Mouse (Mus musculus): ENCODE data around the gene Nol11. TPM values are rescaled to one million over a fixed set of nuclear protein-coding genes. Genes with fewer than 3 reads are reported as not detected.

Gene Nol11
- polyA plus RNA-seq, 1 experiment from 2014 or later, result 18.0 TPM

DNA sequence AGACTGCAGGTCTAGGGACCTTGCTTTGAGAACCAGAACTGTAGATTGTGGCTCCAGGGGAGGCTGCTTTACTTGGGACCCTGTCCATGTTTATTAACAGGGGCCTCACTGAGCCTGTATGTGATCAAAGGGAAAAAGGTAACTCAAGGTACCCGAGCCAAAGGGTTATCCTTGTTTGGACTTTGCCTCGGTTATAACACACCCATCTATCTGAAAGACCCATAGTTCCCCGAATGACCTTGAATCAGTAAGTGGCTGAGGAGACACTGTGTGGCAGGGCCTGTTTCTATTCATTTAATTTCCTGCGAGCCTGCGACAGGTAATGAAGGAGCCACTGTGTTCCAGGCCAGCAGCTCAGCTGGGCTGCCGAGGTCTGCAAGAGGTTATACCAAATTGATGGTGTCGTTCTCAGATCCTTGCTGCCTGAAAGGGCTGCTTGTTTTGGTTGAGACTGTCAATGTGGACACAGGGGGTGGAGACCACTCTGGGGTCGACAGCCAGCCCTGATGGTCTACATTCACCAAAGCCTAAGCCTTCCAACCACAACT is 34.6 kb upstream of the Nol11 start:
- no peak overlapping the region for H3K27ac ChIP-seq (ENCODE audit: low read length)
- H3K4me2 ChIP-seq (ENCODE audit: low read depth, low read length), result no peak overlapping the region
- no peak overlapping the region for H3K9ac ChIP-seq (ENCODE audit: low read depth, low read length)
- no peak for ATAC-seq (ENCODE audit: low read depth)
- no peak overlapping the region for H3K4me3 ChIP-seq (ENCODE audit: low read depth, low read length)
- peaks cover 5% of the 10 kb centered on the region; the same call in 1 of the 2 replicates for H3K36me3 ChIP-seq (ENCODE audit: control insufficient read depth, insufficient read depth)
- H3K27me3 ChIP-seq (ENCODE audit: control insufficient read depth, insufficient read depth, low read depth, low read length), result no peaks in the 10 kb centered on the region
- H3K4me1 ChIP-seq (ENCODE audit: control insufficient read depth, low read depth, low read length), result no peaks in the 10 kb centered on the region
- 68% methylated on average over 8 of the region's 8 CpGs for WGBS (ENCODE audit: insufficient replicate concordance)
- H3K9me3 ChIP-seq (replicated peaks; ENCODE audit: control insufficient read depth, low read length), result no peaks in the 10 kb centered on the region

DNA sequence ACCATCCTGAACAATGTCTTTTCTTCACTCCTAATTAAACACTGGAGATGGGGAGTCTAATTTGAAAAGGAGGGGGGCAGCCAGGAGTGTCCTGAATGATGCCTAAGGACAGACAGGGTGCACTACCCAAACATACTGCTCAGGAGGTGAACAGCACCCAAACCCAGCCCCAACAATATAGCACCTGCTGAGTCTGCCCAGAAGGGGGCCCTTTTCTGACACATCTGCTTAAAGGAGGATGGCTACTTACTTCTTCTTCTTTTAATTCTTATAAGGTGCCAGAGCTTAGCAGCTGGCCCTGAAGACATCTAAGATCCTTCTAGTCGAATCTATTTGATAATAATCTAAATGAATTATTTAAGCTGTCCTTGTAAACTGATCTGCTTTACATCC is 34.0 kb upstream of the Nol11 start:
- H3K27me3 ChIP-seq (ENCODE audit: control insufficient read depth, insufficient read depth, low read depth, low read length), result no peaks in the 10 kb centered on the region
- H3K9me3 ChIP-seq (replicated peaks; ENCODE audit: control insufficient read depth, low read length), result no peaks in the 10 kb centered on the region
- WGBS (ENCODE audit: insufficient replicate concordance), result 58% methylated on average over 1 of the region's 1 CpGs
- no peak overlapping the region for H3K4me2 ChIP-seq (ENCODE audit: low read depth, low read length)
- H3K9ac ChIP-seq (ENCODE audit: low read depth, low read length), result no peak overlapping the region
- peaks cover 3% of the 10 kb centered on the region; the same call in 1 of the 2 replicates for H3K36me3 ChIP-seq (ENCODE audit: control insufficient read depth, insufficient read depth)
- no peaks in the 10 kb centered on the region for H3K4me1 ChIP-seq (ENCODE audit: control insufficient read depth, low read depth, low read length)
- ATAC-seq (ENCODE audit: low read depth), result no peak
- H3K27ac ChIP-seq (ENCODE audit: low read length), result no peak overlapping the region
- no peak overlapping the region for H3K4me3 ChIP-seq (ENCODE audit: low read depth, low read length)

DNA sequence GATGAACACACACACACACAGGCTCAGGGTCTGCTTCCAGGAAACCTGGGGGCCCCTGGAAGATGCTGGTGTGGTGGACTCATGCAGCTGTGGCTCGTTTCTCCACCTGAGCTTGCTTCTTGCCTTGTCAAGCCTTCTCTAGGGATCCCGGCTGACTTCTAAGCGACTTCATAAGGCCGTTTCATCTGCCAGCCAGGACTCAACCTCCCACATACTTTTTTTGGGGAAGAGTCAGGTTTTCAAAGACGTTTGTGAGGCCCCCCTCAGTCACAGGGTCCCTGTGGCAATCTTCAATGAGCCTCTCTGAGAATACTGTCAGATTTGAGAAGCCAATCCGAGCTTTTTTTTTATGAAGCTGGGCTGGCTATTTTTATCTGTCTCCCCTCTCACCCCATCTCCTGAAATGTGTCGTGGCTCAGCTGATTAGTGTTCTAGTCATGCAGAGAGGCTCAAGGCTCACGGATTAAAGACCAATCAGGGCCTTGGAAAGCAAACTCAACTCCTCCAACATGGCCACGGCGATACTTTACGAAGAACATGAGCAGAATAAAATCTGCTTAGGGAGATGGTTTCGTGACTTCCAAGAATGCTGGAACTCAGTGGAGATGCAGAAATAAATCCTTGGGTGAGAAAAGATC is 33.5 kb upstream of the Nol11 start:
- Histone ChIP-seq H3K27ac (ENCODE audit: low read length) (no peak overlapping the region), H3K4me2 (ENCODE audit: low read depth, low read length) (no peak overlapping the region), H3K36me3 (ENCODE audit: control insufficient read depth, insufficient read depth) (no peaks in the 10 kb centered on the region), H3K4me1 (ENCODE audit: control insufficient read depth, low read depth, low read length) (no peaks in the 10 kb centered on the region), H3K27me3 (ENCODE audit: control insufficient read depth, insufficient read depth, low read depth, low read length) (no peaks in the 10 kb centered on the region), H3K9ac (ENCODE audit: low read depth, low read length) (no peak overlapping the region), H3K4me3 (ENCODE audit: low read depth, low read length) (no peak overlapping the region), H3K9me3 (replicated peaks; ENCODE audit: control insufficient read depth, low read length) (no peaks in the 10 kb centered on the region)
- no peak for ATAC-seq (ENCODE audit: low read depth)
- WGBS (ENCODE audit: insufficient replicate concordance), result 67% methylated on average over 12 of the region's 12 CpGs

DNA sequence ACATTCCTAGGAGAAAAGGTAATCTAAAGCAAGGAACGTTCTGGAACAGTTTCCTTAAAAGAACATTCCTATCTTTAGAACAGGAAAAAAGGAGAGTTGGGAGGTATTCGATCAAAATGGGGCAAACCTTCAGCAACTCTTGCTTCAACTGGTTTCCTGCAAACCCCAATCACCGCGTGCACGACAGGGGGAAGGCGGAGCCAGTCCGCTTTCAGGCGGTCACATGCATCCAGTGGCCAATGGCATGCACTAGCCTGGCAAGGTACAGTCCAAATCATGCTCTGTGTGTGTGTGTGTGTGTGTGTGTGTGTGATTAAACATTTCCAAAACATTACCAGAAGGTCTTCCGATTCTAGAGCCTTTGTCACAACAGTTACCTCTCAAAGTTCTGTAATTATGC is 25.9 kb upstream of the Nol11 start:
- H3K36me3 ChIP-seq (ENCODE audit: control insufficient read depth, insufficient read depth), result no peaks in the 10 kb centered on the region; the same call in 1 of the 2 replicates
- WGBS (ENCODE audit: insufficient replicate concordance), result 79% methylated on average over 9 of the region's 9 CpGs
- no peak for ATAC-seq (ENCODE audit: low read depth)
- no peaks in the 10 kb centered on the region for H3K27me3 ChIP-seq (ENCODE audit: control insufficient read depth, insufficient read depth, low read depth, low read length)
- H3K27ac ChIP-seq (ENCODE audit: low read length), result no peak overlapping the region
- no peaks in the 10 kb centered on the region for H3K4me1 ChIP-seq (ENCODE audit: control insufficient read depth, low read depth, low read length)
- no peak overlapping the region for H3K4me2 ChIP-seq (ENCODE audit: low read depth, low read length)
- no peak overlapping the region for H3K9ac ChIP-seq (ENCODE audit: low read depth, low read length)
- no peak overlapping the region for H3K4me3 ChIP-seq (ENCODE audit: low read depth, low read length)
- H3K9me3 ChIP-seq (replicated peaks; ENCODE audit: control insufficient read depth, low read length), result no peaks in the 10 kb centered on the region

DNA sequence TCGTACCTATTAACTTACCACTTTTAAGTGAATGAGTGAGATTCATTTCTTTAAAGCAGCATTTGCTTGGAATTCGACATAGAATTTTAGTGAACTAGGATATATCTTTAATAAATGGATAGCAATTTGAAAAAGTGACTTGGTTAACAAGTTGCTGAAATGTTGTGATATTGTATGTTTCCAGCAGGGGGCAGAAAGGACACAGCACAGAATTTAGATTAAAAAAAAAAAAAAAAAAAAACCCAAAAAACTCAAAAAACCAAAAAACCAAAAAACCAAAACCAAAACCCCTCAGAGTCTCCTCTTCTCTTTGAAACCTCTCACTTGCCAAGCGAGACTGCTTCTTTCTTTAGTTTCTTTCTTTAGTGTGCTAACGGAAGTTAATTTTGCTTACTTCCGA is 24.6 kb upstream of the Nol11 start:
- Histone ChIP-seq H3K9me3 (replicated peaks; ENCODE audit: control insufficient read depth, low read length) (no peaks in the 10 kb centered on the region), H3K4me1 (ENCODE audit: control insufficient read depth, low read depth, low read length) (no peaks in the 10 kb centered on the region), H3K27me3 (ENCODE audit: control insufficient read depth, insufficient read depth, low read depth, low read length) (no peaks in the 10 kb centered on the region), H3K36me3 (ENCODE audit: control insufficient read depth, insufficient read depth) (no peaks in the 10 kb centered on the region; the same call in 1 of the 2 replicates), H3K27ac (ENCODE audit: low read length) (no peak overlapping the region), H3K9ac (ENCODE audit: low read depth, low read length) (no peak overlapping the region), H3K4me2 (ENCODE audit: low read depth, low read length) (no peak overlapping the region), H3K4me3 (ENCODE audit: low read depth, low read length) (no peak overlapping the region)
- ATAC-seq (ENCODE audit: low read depth), result no peak
- WGBS (ENCODE audit: insufficient replicate concordance), result 62% methylated on average over 5 of the region's 5 CpGs

DNA sequence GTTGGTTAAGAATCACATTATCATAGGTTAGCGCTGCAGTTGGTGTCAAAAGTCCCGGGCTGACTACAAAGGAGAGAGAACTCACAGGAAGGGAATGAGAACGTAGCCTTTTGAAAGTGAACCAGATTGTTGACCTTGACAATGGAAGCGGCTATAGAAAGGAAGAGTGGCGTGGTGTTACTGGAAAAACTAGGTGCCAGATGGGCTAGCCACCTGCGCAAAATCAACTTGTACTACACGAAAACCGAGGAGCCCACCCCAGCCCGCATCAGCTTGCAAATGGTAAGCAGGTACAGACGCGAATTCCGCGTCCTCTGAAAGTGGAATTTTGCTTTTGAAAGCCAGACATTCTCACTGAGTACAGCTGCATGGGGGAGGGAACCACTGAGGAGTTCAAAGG is 20.6 kb upstream of the Nol11 start:
- Histone ChIP-seq H3K27me3 (ENCODE audit: control insufficient read depth, insufficient read depth, low read depth, low read length) (no peaks in the 10 kb centered on the region), H3K4me3 (ENCODE audit: low read depth, low read length) (no peak overlapping the region), H3K4me2 (ENCODE audit: low read depth, low read length) (no peak overlapping the region), H3K9ac (ENCODE audit: low read depth, low read length) (no peak overlapping the region), H3K36me3 (ENCODE audit: control insufficient read depth, insufficient read depth) (no peaks in the 10 kb centered on the region), H3K27ac (ENCODE audit: low read length) (no peak overlapping the region), H3K9me3 (replicated peaks; ENCODE audit: control insufficient read depth, low read length) (no peaks in the 10 kb centered on the region), H3K4me1 (ENCODE audit: control insufficient read depth, low read depth, low read length) (peaks cover 4% of the 10 kb centered on the region)
- 81% methylated on average over 13 of the region's 13 CpGs for WGBS (ENCODE audit: insufficient replicate concordance)
- no peak for ATAC-seq (ENCODE audit: low read depth)

DNA sequence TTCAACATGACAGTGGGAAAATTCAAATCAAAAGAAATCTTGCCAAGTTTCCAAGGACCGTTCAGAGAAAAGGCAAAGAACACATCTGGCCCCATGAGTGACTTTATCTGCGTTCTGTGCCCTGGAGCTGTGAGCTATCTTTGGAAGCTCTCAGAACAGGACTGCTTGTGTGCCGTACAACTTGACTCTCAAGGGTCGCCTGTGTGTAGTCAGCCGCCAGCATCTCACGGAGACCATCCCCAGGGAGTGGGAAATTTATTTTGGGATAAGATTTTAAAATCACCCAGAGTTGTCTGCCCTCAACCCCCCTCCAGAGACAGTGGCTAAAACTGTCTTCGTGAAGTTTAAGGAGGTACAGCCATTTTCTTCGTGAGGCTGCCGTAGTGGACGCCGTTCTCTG is 12.6 kb upstream of the Nol11 start:
- WGBS (ENCODE audit: insufficient replicate concordance), result 75% methylated on average over 11 of the region's 11 CpGs
- H3K4me2 ChIP-seq (ENCODE audit: low read depth, low read length), result no peak overlapping the region
- no peaks in the 10 kb centered on the region for H3K36me3 ChIP-seq (ENCODE audit: control insufficient read depth, insufficient read depth)
- no peaks in the 10 kb centered on the region for H3K9me3 ChIP-seq (replicated peaks; ENCODE audit: control insufficient read depth, low read length)
- H3K4me3 ChIP-seq (ENCODE audit: low read depth, low read length), result no peak overlapping the region
- no peak overlapping the region for H3K9ac ChIP-seq (ENCODE audit: low read depth, low read length)
- peaks cover 3% of the 10 kb centered on the region for H3K4me1 ChIP-seq (ENCODE audit: control insufficient read depth, low read depth, low read length)
- no peak for ATAC-seq (ENCODE audit: low read depth)
- H3K27me3 ChIP-seq (ENCODE audit: control insufficient read depth, insufficient read depth, low read depth, low read length), result no peaks in the 10 kb centered on the region
- H3K27ac ChIP-seq (ENCODE audit: low read length), result no peak overlapping the region

DNA sequence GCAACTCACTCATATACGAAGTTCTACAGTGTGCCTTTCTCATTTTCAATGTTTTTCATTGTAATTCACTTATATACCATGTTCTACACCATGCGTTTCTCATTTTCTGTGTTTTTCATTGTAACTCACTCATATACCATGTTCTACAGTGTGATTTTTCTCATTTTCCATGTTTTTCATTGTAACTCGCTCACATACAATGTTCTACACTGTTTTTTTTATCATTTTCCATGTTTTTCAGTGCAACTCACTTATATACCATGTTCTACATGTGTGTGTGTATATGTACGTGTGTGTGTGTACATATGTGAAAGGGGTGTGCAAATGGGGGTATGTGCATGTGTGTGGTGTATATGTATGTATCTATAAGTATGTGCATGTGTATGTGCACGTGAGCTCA is 10.1 kb upstream of the Nol11 start:
- H3K4me2 ChIP-seq (ENCODE audit: low read depth, low read length), result no peak overlapping the region
- no peaks in the 10 kb centered on the region for H3K9me3 ChIP-seq (replicated peaks; ENCODE audit: control insufficient read depth, low read length)
- no peak for ATAC-seq (ENCODE audit: low read depth)
- H3K9ac ChIP-seq (ENCODE audit: low read depth, low read length), result no peak overlapping the region
- no peaks in the 10 kb centered on the region for H3K27me3 ChIP-seq (ENCODE audit: control insufficient read depth, insufficient read depth, low read depth, low read length)
- 68% methylated on average over 5 of the region's 5 CpGs for WGBS (ENCODE audit: insufficient replicate concordance)
- H3K36me3 ChIP-seq (ENCODE audit: control insufficient read depth, insufficient read depth), result no peaks in the 10 kb centered on the region
- no peak overlapping the region for H3K27ac ChIP-seq (ENCODE audit: low read length)
- no peaks in the 10 kb centered on the region for H3K4me1 ChIP-seq (ENCODE audit: control insufficient read depth, low read depth, low read length)
- no peak overlapping the region for H3K4me3 ChIP-seq (ENCODE audit: low read depth, low read length)

DNA sequence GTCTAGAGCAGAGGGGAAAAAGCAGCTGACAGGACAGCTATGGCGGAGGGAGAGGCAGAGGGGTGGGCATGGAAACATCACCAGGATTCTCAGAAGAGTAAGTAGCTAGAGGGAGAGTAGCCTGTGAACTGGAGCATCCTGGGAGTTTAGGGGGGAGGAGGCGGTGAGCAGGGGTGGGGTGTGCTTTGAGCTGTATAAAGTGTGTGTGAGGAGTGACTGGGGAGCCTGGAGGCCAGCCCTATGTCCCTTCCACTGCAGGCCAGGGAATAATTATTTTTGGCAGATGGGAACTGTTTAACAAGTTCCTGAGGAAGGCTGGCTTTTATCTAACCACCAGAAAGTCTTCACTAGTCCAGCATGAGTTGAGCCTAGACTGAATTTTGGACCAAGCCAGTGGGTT is 6.2 kb upstream of the Nol11 start:
- H3K9ac ChIP-seq (ENCODE audit: low read depth, low read length), result no peak overlapping the region
- ATAC-seq (ENCODE audit: low read depth), result no peak
- H3K4me1 ChIP-seq (ENCODE audit: control insufficient read depth, low read depth, low read length), result no peaks in the 10 kb centered on the region
- no peaks in the 10 kb centered on the region for H3K9me3 ChIP-seq (replicated peaks; ENCODE audit: control insufficient read depth, low read length)
- no peak overlapping the region for H3K27ac ChIP-seq (ENCODE audit: low read length)
- WGBS (ENCODE audit: insufficient replicate concordance), result 78% methylated on average over 2 of the region's 2 CpGs
- no peak overlapping the region for H3K4me2 ChIP-seq (ENCODE audit: low read depth, low read length)
- H3K27me3 ChIP-seq (ENCODE audit: control insufficient read depth, insufficient read depth, low read depth, low read length), result no peaks in the 10 kb centered on the region
- no peak overlapping the region for H3K4me3 ChIP-seq (ENCODE audit: low read depth, low read length)
- no peaks in the 10 kb centered on the region for H3K36me3 ChIP-seq (ENCODE audit: control insufficient read depth, insufficient read depth)
